Mouse (Mus musculus): ENCODE measurements at regions not wholly inside any gene's neighbourhood (a gene's known extent, or its start where the extent isn't known, plus 50 kb on each side); places are given as distances from the start of the nearest gene placed in this dataset.
"Not testable (repeated sequence)": the region's sequence is repeated elsewhere in the genome, so short reads cannot be mapped to it uniquely, and the experiment has no call there.

DNA sequence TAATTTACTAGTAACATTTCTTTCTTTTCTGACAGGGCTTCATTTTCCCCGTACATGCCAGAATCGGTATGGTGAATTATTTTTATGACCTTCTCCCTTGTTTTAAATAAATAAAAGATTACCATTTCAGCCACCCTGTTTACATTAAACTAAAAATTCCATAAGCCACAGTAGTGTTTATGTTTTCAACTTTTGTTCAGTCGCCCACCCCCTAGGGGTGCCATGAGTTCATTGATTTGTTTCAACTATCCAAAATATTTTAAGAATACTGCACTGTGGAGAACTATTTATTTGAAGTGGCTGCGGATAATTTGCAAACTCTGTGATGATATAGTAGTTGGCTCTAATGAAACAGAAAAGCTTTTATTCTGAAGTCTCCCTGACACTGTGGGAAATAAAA is 132.9 kb downstream of the Tfec start:
- no peak for DNase-seq

DNA sequence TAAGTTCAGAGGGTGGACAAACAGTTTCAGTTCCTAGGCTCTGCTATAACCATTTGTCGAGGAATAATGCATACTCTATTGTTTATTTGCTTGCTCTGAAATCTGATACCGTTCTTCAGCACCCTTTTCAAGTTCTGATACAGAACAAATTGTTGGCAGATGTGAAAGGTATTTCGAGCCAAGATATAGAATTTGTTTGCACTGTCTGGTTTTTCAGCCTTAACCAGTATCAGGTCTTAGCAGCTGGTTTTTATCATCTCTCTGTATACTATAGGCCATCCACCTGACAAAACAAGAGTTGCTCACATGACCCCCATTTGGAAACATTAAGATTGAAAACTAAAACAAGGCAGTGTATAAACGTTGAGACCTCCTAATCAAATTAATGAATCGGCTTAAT is 133.5 kb downstream of the Tfec start:
- no peak for DNase-seq

DNA sequence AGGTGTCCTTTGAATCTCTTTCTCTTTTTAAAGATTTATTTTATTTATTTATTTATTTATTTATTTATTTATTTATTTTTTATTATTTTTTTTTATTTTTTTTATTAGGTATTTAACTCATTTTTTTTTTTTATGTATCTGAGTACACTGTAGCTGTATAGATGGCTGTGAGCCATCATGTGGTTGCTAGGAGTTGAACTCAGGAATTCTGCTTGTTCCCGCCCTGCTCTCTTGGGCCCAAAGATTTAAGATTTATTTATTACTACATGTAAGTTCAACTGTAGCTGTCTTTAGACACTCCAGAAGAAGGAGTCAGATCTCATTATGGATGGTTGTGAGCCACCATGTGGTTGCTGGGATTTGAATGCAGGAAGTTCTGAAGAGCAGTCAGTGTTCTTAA is 143.2 kb downstream of the Tfec start:
- not testable (repeated sequence) for DNase-seq

DNA sequence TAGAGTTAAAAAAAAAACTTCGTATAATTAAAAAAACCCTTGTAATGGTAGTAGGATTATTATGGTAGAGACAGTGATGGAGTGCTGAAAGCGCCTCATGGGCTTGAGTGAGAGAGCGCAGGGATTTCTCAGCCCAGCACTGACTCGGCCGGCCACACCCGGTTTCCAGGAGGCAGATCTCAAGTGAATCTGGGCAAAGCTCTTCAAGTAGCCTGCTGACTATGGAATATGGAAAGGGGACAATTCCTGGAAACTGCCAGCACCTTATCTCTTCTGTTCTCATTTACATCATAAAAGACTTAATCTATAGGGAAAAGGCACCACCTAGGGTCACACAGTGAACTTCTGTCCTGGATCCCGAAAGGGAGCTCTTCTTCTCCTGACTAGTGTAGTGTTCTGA is 165.1 kb downstream of the Tfec start:
- no peak for DNase-seq

DNA sequence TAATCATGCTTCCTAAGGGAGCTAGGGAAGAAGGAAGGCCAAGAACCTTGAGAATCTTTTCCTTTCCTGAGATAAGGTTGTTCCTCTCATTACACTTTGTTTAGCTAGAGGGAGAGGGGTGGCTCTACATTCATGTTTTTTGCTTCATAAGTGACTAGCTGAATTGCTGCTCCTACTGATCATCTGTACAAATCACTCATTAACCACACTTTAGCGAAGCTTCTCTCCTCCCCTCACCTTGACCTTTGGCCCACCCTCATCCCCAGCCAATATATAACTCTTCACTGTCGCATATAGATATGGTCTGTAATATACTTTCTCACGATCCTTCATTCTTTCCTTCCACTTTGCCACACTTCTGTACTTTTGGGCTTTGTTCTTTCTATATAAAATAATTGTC is 166.1 kb downstream of the Tfec start:
- no peak for DNase-seq

DNA sequence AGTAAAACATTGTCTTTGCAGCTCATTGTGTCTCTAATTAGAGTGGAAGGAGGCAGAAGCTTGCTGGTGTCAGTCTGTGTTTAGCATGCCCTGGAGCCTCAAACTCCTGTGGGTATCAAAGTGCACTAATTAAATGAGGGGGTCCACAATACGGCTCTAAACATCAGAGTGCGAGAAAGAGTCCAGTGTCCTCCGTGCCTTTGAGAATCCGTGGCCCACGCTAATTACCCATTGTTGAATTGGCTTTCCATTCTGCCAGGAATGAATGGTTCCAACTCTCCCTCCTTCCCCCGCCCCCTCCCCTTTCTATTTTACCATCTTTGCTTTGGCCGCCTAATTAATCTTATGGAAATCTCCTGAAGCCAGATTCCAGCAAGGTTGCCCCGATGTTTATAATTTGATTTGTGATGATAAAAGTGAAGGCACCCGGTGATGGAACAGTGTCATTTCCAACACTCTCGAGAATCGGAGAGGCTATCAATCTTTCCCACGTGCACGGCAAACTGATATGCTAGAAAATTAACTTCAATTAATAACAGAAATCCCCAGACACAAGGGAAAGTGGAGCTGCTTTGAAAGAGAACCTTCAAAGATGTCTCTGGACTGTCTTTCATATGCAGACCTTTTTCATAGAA is 170.9 kb downstream of the Tfec start:
- DNase-seq = no peak

DNA sequence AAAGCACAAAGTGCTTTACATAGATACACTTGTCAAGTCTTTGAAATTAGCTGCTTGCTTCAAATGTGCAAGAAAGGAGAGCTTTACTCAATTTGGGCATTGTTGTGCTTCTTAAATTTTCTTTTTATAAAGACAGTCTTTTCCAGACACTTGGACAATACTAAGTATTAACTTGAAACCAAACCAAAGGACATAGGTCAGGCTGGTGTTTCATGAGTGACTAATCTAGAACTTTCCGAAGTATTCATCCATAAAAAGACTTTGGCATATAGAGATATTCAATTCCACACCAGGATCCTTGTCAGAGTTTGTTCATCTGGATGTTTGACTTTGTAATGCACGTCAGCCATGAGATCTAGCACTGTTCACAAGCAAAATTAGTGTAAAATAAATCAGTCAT is 173.0 kb downstream of the Tfec start:
- DNase-seq = no peak

DNA sequence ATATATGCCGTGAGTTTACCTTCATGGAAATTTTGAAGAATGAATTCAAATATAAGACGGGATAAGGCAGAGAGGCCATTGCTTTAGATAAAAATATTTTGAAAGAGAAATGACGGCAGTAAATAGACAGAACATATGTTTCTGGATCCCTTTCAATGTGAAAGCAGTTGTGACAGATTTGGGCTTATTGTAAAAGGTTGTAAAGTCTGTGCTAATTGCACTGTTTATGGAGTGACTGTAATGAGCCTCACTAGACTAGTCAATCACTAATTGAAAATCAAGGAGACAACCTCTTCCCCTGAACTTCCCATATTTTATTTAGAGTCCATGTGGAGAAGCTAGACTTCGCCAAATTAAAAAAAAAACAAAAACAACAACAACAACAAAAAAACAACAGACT is 193.7 kb downstream of the Tfec start:
- DNase-seq = no peak

DNA sequence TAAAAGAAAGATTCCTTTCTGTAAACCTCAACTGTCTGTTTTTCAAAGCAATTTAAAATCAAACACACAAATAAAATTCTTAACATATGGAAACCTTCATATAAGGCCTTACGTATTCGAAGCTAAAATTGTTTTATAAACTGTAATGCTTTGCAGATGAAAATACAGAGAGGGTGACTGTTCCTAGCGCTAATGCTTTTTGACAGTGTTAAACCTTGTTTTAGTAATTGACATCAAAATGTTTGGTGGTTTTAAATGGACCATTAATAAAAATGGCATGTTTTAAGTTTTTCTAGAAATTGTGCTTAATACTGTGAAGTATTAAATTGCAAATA is 194.9 kb downstream of the Tfec start:
- no peak for DNase-seq

DNA sequence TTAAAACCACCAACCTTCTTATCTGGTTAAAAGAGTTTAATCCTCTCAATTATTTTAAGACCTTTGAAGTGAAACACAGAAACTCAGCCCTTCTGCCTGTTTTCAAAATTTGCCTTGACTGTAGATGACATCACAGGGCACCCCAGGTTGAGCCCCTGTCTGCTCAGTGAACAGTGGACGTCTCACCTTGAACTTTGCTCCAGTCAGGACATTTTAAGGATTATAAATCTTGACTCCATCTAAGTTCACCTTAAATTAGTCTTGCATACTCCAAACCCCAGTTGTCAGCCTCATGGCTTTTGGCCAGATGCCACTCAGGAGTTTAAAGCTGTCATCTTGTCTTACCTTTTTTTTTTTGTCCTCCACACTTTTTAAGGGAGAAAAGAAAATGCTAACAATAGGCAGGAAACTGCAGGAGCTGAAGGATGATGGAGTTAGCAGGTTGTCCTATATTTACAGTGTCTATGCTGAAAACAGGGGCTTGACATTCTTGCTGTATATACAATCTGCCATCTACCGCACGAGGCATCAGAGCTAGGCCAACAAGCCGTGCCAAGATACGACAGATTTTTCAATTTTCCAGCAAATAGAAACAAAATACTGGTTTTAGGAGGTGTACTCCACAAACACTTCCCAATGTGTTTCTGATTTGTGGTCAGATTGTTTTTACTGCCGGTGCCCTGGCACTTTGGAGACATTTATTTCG is 195.4 kb downstream of the Tfec start:
- no peak for DNase-seq

DNA sequence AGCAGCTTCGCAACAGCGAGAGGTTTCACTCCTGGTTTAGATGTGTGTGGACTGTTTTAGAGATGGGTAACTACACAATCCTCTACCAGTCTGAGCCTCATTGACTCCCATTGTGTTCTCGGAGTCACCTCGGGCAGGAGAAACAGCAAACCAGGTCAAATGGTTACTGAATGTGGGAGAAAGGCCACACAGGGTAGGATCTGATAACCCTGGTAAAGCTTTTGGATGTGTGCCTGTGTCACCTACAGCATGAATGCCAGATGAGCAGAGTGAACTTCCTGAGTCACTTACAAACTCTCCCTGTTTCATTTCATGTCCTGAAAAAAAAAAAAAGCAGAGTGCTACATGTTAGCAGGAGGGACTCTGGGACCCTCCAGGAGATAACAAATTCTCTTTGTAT is 201.0 kb downstream of the Tfec start:
- DNase-seq = no peak

DNA sequence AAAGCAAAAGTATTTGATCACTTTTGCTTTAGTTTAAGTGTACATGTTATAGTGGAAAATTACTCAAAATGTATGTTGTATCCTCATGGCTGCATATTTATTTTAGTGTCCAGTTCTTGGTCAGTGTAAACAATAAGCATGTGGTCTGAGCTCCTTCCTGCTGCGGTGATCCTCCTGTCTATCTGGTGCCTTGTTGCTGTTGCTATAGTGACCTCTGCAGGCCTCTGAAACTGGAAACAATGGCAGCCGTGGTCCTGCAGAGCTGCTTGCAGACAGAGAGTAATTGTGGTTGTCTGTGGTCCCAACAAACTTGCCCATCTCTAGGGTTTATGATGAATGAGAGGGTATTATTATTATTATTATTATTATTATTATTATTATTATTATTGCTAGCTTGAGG is 230.2 kb downstream of the Tfec start:
- no peak for DNase-seq

DNA sequence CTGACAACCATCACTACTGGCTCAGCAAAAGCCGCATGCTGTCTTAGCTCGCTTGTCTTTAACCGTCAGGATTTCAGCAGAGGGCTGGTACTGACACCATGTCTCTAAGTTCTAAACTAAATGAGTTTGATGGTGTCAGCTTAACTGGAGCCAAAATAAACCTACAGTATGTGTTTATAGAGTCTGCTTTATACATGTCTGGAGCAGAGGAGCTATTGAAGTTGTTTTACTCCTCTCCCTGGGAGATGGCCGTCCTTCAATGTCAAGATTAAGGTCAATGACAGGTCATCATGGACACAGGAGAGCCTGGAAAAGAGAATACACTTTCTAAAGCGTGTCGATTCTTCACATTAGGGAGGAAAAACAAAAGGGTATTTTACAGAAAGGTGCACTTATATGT is 231.0 kb downstream of the Tfec start:
- DNase-seq = no peak

DNA sequence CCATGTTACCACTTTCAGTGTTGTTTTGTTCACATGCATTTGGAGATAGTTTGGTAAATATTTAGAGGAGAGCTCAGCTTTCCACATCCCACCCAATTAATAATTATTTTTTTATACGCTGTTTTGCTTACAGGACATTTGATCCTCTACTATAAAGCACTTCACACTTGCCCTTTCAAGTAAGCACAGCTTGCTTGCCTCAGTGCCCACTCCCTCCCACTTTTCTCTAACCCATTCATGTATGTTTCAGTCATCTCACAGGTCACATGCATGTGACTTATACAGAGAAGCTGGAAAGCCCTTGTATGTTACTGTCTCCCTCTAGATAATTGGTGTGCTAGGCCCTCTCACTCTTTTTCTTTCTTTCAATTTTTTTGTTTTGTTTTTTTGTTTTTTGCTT is 252.0 kb downstream of the Tfec start:
- no peak for DNase-seq

DNA sequence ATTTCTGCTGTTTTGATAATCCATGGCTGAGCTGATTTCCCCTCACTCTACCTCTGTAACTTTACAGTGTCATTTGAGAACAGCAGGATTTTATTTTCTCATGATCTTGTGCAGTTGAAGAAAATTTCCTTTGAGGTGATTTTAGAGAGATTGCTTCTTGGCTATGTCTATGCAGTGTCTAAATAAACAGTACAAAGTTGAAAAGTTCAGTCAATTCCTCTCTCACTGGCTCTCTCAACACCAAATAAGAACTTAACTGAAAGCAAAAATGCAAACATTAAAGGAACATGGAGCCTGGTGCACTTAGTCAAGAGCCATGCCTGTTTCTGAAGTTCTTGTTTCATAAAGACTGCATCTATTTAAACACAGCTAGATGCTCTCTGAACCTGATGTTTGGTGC is 254.7 kb downstream of the Tfec start:
- no peak for DNase-seq

DNA sequence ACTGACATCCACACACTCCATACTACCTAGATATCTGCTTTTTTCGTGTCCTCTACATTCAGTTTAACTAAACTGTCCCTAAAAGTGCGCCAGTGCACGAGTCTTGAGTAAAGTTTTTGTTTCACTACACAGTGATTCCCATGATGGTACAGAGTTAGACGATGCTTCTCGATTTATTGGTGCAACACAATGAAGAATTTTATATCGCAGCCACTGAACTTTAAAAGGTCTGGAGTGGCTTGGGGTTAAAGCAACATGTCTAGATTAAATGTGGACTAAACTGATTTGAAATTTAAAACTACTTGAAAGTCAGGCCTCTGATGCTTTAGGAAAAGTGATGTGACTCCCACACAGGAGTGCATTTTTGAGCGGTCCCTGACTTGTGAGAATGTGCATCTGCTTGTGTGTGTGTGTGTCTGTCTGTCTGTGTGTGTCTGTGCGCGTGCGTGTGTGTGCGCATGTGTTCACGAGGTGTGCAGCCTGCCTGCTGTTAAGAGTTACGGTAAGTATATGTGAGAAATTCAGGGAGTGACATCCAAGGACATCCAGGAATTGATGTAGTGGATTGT is 261.4 kb downstream of the Tfec start:
- DNase-seq = no peak

DNA sequence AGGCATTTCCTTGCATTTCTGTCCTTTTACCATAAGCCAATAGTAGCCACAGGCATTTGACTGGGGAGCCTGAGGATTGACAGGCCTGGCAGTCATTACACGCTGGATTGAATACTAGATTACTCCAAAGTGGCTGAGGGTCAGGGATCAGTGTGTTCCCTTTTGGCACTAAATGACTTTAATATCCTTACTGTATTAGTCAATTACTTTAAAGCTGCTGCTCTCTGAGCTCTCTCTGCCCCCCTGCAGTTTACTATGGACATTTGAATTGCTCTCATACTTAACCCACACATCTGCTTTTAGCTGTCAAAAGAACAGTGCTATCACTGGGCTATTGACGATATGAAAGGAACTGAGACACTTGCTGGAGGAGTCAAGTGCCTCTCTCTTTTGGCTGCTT is 262.1 kb downstream of the Tfec start:
- no peak for DNase-seq

DNA sequence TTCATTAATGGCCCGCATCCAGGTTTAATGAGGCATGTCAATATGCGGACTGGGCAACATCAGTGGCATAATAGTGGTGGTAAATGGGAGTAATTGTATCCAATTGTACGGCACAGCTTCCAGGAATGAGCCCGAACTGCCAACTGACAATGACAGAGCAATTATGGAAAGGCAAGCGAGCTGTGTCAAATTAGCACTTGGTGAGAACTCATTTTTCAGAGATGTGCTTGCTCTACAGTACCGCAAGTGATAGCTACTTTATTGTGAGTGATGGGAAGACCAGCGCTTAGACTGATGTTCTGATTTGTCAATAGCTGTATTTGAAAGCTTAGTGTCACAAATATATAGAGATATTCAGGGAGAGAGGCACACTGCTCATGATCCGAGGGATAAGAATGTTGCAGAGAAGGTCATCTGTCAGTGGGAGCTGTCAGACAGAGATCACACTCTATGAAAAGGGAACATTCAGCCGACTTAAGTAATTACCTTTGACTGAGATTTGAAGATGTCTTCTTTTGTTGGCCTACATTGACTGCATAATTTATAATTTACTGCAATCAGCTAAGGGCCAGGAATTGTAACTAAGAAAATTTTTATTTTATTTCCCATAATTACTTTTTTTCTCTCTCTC is 290.7 kb downstream of the Tfec start:
- DNase-seq = no peak

DNA sequence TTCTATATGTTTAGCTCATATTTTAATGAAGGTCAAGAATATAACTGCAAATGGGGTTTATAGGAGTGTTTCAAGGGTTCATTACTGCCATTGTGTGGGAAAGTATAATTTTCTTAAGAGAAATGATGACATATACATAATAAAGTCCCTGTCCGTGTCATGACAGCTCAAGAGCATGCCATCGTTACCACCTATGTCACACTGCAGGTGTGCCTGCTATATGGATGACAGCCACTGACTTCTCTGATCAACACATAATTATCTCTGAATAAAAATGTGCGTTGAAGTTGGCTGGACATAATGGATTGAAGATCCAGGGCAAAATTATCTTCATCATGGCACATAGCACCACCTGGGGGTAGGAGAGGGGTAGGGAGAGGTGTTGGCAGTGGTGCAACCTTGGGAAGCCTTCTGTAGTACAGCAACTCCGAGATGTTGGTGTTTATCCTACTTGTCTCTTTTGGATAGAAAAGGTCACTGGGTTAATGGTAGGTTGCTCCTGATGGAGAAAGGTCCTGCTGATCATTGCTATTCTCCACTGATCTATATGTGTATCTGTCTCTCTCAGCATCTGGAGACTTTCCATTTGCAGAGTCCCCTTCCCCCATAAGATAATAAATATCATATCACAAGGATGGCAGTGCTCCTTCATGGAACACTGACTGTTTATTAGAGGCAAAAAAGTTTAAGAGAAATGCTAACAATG is 291.4 kb downstream of the Tfec start:
- DNase-seq = no peak

DNA sequence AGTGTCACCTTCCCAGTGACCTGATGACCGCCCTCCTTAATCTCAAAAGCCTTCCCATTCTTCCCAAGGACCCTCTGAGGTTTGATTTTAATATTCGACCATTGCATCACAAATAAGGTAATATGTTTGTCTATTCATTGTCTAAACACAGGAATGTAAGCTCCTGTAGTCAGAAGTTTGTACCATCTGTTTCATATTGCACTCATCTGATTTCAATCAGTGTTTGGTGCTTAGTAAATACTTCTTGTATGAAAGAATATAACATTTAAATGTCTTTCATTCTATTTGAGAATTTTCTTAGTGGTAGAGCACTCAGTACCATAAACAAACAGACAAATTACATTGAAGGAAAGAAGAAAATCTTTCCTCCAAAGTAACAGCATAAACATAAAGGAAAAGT is 305.8 kb downstream of the Tfec start:
- no peak for DNase-seq

DNA sequence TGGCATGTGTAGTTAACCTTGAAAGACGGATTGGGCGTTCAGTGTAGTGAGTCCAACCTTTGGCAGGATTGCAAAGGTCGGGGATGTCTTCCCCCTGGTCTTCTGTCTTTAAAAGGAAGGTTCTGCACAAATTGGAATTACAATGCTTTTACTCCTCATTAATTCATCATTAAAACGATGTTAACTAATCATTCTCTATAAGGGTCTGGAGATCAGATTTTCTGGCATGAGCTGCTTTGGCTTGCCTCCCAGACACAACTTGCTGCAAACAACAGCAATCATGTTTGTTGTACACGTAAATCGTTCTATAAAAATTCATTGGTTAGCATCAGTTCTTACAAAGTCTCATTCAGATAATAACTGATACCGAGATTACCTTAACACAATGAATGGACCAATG is 315.9 kb downstream of the Tfec start:
- DNase-seq = no peak

DNA sequence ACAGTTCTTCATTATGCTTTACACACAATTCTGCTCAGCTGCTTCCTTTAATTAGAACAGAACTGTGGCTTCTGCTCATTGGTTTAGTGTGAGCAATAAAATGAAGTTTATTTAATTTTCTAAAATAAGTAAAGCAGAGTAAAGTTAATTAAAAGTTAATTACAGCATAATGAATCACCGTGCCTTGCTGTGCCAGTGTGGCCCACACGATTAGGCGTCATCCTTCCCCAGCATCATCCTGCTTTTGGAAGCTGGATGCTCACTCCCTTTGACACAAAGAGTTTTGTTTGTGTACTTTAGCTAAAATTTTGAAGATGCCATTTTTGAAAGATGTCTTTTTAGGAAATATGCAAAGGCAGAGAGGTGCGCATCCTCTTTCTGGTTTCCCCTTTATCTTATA is 316.4 kb downstream of the Tfec start:
- DNase-seq = no peak

DNA sequence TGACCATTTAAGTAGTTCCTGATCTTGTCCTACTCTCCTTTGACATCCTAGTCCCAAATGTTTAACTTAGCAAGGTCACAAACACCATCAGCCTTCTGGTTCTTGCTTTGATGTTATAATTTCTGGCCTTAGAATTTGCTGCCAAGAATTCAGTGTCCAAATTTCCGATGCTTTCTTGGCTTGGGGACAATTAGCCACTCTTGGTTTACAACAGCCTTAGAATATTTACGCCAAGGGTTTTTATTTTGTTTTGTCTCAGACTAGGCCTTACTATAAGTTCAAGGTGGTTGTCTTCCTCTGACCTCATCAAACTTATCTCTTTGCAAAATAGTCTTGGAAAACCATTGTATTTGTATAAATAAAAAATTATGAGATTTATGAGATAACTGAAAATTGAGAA is 322.4 kb downstream of the Tfec start:
- no peak for DNase-seq

DNA sequence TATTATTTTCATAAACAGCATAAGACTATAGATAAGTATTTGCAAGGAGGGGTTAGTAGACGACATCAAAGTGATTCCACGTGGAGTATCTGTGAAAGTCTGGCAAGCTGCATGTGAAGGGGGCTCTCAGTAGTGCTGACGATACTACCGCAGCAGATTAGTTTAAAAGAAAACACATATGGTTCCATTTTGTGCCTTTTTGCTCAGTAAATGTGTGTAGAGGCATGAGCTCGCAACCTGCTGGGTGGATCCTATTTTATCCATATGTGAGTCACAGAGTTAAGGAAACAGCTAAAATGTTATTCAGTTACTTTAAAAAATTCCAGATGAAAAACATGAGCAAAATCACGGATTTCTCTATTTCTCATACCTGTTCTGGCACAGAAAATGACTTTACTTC is 325.4 kb downstream of the Tfec start:
- DNase-seq = no peak
